Comparison of ENCODE assay signal across 20 mouse cellular contexts in genomic region chr2:110806302-110807093, GRCm38 (mm10).
DNase-seq lines count a peak whose midpoint lies in the region; ATAC-seq and TF ChIP-seq lines count a peak whose summit lies in the region.
"Had no signal": no experiment of that assay in that cellular context is flagged by ENCODE, and none has a peak within 500 bp of the region (broad histone marks: within the 10 kb centered on the region; RNA-seq: fewer than 3 reads in every experiment).

No protein-coding gene starts in this region.

- no peaks in the 10 kb centered on the region for H3K27me3 ChIP-seq in G1E (ENCODE audit: insufficient read depth, low read length)
- H3K27me3 ChIP-seq: embryonic facial prominence, embryonic 12.5 days; forebrain, embryonic 15.5 days; heart, embryonic 13.5 days; hindbrain, embryonic 12.5 days; Patski had no signal

- no peaks in the 10 kb centered on the region for H3K9me3 ChIP-seq in G1E (replicated peaks)
- H3K9me3 ChIP-seq: embryonic facial prominence, embryonic 12.5 days; forebrain, embryonic 15.5 days; heart, embryonic 13.5 days; hindbrain, embryonic 12.5 days had no signal

- H3K4me1 ChIP-seq in G1E (ENCODE audit: insufficient read depth, low read depth, low read length) = peaks cover 29% of the 10 kb centered on the region
- H3K4me1 ChIP-seq: embryonic facial prominence, embryonic 12.5 days; forebrain, embryonic 15.5 days; heart, embryonic 13.5 days; hindbrain, embryonic 12.5 days had no signal

- peak; percentile 28 to 65 for DNase-seq in frontal cortex, adult 2 months (ENCODE audit: extremely low spot score in 1 of 2, low spot score in 1 of 2)
- DNase-seq in frontal cortex, postnatal 14 days (ENCODE audit: low spot score in 2 of 2) = no peak
- peak; percentile 25 for DNase-seq in left cerebral cortex, adult 11 months (ENCODE audit: low spot score)
- no peak for DNase-seq in left cerebral cortex, postnatal 4 days
- peak; percentile 16 for DNase-seq in G1E (ENCODE audit: low spot score)
- peak; percentile 73 for DNase-seq in telencephalon, adult 2 months (ENCODE audit: low read depth, low spot score)
- no peak for DNase-seq in layer of hippocampus, postnatal 25 days (ENCODE audit: extremely low spot score in 1 of 2, low spot score in 1 of 2)
- DNase-seq: adrenal gland, adult 2 months; adrenal gland, postnatal 25 days; cerebellum, adult 2 months; cerebellum, postnatal 10 days; gastrocnemius, postnatal 36 days; heart, adult 11 months; heart, postnatal 4 days had no signal

- intact Hi-C loops in left cerebral cortex, postnatal 4 days (cut with DNase I) = no loop called here

- TF ChIP-seq CTCF in G1E (IDR thresholded peaks at IDR 0.05; ENCODE audit: low read depth, low read length) = no peak

- H3K4me3 ChIP-seq in G1E (ENCODE audit: low read depth, low read length) = no peak overlapping the region; the same call in 1 of the 2 replicates
- H3K4me3 ChIP-seq: embryonic facial prominence, embryonic 12.5 days; forebrain, embryonic 15.5 days; heart, embryonic 13.5 days; hindbrain, embryonic 12.5 days had no signal

- peak; percentile 97 for ATAC-seq in G1E (ENCODE audit: extremely low read depth, insufficient number of reproducible peaks, low FRiP score, poor library complexity, severe bottlenecking)
- ATAC-seq: forebrain, embryonic 15.5 days; hindbrain, embryonic 16.5 days; Patski had no signal

- H3K36me3 ChIP-seq in G1E (replicated peaks) = no peaks in the 10 kb centered on the region
- H3K36me3 ChIP-seq: embryonic facial prominence, embryonic 12.5 days; forebrain, embryonic 15.5 days; heart, embryonic 13.5 days; hindbrain, embryonic 12.5 days had no signal

Comparison
In these comparisons a context has a peak if more than half of its experiments do, and no peak if none do; other contexts are left out.
1. DNase-seq: peak in frontal cortex, adult 2 months (2 of 2), left cerebral cortex, adult 11 months (single experiment), G1E (single experiment) and telencephalon, adult 2 months (single experiment); none in frontal cortex, postnatal 14 days (0 of 2), left cerebral cortex, postnatal 4 days (single experiment) and layer of hippocampus, postnatal 25 days (0 of 2).